Mouse (Mus musculus) thymus, adult 2 months (tissue): Measurements from ENCODE around the gene Gm20388. TPM values are rescaled to one million over a fixed set of nuclear protein-coding genes. Genes with fewer than 3 reads are reported as not detected.
A peak's percentile ranks its signal among the peaks of the same experiment; 100 is the strongest.
"Not testable (repeated sequence)": the region's sequence is repeated elsewhere in the genome, so short reads cannot be mapped to it uniquely, and the experiment has no call there.

Experiments used
- DNase-seq: peaks from one replicate; pipeline ENCODE4 v3.0.0; 2021
- H3K27ac ChIP-seq: fragments of 200-500 bp; 2 replicates; pipeline ENCODE4 v1.5.1; 2012; ENCODE audit warnings: low read length, control low read depth; ENCODE audit not compliant: control insufficient read depth, insufficient read depth
- H3K27me3 ChIP-seq: fragments of 200-500 bp; 2 replicates; pipeline ENCODE4 v1.6.1; 2012; ENCODE audit warnings: mild to moderate bottlenecking, low read length, moderate library complexity, mixed read lengths; ENCODE audit not compliant: control insufficient read depth, insufficient read depth
- H3K36me3 ChIP-seq: fragments of 200-500 bp; 2 replicates; pipeline ENCODE4 v1.6.1; 2012; ENCODE audit warnings: mild to moderate bottlenecking, low read length, moderate library complexity; ENCODE audit not compliant: control insufficient read depth, insufficient read depth
- H3K4me1 ChIP-seq: fragments of 200-500 bp; replicated peaks from 2 replicates; pipeline ENCODE4 v1.6.1; 2012; ENCODE audit warnings: low read length; ENCODE audit not compliant: control insufficient read depth, insufficient read depth
- H3K4me3 ChIP-seq: fragments of 200-500 bp; 2 replicates; pipeline ENCODE4 v1.5.1; 2012; ENCODE audit warnings: mild to moderate bottlenecking, low read length, control low read depth, moderate library complexity; ENCODE audit not compliant: control insufficient read depth, insufficient read depth
- CTCF ChIP-seq: fragments of 200-500 bp; IDR thresholded peaks from 2 replicates; pipeline ENCODE4 v1.5.1; 2012; ENCODE audit warnings: mild to moderate bottlenecking, control low read depth, low read length, moderate library complexity, borderline replicate concordance; ENCODE audit not compliant: control insufficient read depth, poor library complexity, insufficient read depth; ENCODE audit errors: extremely low read depth
- POLR2A ChIP-seq: fragments of 200-500 bp; IDR thresholded peaks from 2 replicates; pipeline ENCODE4 v1.6.1; 2012; ENCODE audit warnings: mild to moderate bottlenecking, low read length, control low read depth, moderate library complexity; ENCODE audit not compliant: control insufficient read depth, poor library complexity, insufficient read depth; ENCODE audit errors: extremely low read depth
- WGBS: fragments of 180-500 bp; shearing (Covaris S2); methylation state at CpG from one replicate; pipeline ENCODE4 v1.1.7; 2018; 5-methylcytosine and 5-hydroxymethylcytosine counted together
- polyA plus RNA-seq: library from polyadenylated mRNA; depleted of rRNA; stranded (reverse); fragments of >200 nt; gene quantifications from 2 replicates; pipeline ENCODE4 v1.2.3, GENCODE M21; 2012

The Gm20388 gene
- polyA plus RNA-seq, 1 experiment, result 103 TPM

GRCm38 (mm10) chr8:121591178-121592066 is 1680.8 kb downstream of the Gm20388 start:
- DNase-seq, result peak; percentile 64
- H3K4me1 ChIP-seq, result peaks cover 10% of the 10 kb centered on the region
- peak overlapping the region; percentile 45; the same call in 1 of the 2 replicates for H3K27ac ChIP-seq
- no peaks in the 10 kb centered on the region for H3K27me3 ChIP-seq
- peaks cover 10% of the 10 kb centered on the region for H3K36me3 ChIP-seq
- peak; percentile 28; the same call in 1 of the 2 replicates for TF ChIP-seq CTCF
- no peak for TF ChIP-seq POLR2A
- peak overlapping the region; percentile 68 for H3K4me3 ChIP-seq
- 21% methylated on average over 20 of the region's 20 CpGs for WGBS

- H3K27ac ChIP-seq, result no peak overlapping the region
- H3K4me3 ChIP-seq, result no peak overlapping the region
- no peak for DNase-seq
- no peak for TF ChIP-seq CTCF
- TF ChIP-seq POLR2A, result no peak
- WGBS, result 97% methylated on average over 5 of the region's 5 CpGs
- H3K4me1 ChIP-seq, result peaks cover 10% of the 10 kb centered on the region
- H3K27me3 ChIP-seq, result no peaks in the 10 kb centered on the region
- H3K36me3 ChIP-seq, result peaks cover 21% of the 10 kb centered on the region
Measured at GRCm38 (mm10) chr8:121593293-121593692, 1682.7 kb downstream of the Gm20388 start.

DNA sequence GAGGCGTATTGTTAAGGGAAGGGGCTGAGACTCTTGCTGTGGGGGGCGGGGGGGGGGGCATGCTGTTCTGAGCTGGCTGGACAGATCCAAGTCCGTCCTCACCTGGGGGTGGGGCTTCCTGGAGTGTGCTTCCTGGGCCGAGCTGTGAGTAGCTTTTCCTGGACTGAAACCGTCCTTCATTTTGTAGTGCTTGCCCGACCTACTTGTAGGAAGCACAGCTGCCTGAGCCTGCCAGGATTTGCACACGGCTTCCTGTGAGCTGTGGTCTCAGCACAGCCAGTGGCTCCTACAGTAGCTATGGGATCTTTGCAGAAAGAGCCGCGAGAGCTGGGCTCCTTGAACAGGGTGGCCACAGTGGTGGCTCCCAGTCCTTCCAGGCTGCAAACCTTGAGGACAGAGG is 1683.3 kb downstream of the Gm20388 start:
- no peaks in the 10 kb centered on the region for H3K27me3 ChIP-seq
- no peak for TF ChIP-seq POLR2A
- no peak for TF ChIP-seq CTCF
- no peak overlapping the region for H3K4me3 ChIP-seq
- DNase-seq, result no peak
- 89% methylated on average over 9 of the region's 9 CpGs for WGBS
- peaks cover 10% of the 10 kb centered on the region for H3K4me1 ChIP-seq
- no peak overlapping the region for H3K27ac ChIP-seq
- peaks cover 21% of the 10 kb centered on the region for H3K36me3 ChIP-seq

GRCm38 (mm10) chr8:121597492-121597891 is 1686.9 kb downstream of the Gm20388 start:
- not testable (repeated sequence) for H3K4me1 ChIP-seq, H3K4me3 ChIP-seq, H3K27me3 ChIP-seq, H3K27ac ChIP-seq, DNase-seq
- WGBS, result 79% methylated on average over 2 of the region's 2 CpGs
- peaks cover 26% of the 10 kb centered on the region for H3K36me3 ChIP-seq

DNA sequence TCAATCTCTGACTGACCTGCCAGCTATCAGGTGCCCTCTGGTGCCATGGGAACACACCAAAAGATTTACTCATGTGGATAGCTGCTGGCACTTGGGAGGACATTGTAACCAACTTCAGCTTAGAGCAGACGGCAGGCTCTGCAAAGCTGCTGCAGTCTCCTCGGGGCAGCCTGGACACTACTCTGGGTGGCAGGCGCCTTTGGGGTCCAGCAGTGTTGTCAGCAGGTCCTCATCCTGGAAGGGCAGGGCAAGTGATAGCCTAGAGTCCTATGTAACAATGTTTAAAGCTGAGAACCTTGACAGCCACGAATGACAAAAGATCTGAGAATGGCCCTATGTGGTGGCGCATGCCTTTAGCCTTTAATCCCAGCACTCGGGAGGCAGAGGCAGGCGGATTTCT is 1687.5 kb downstream of the Gm20388 start:
- WGBS, result 97% methylated on average over 7 of the region's 7 CpGs
- TF ChIP-seq POLR2A (no peak), CTCF (no peak)
- H3K27ac ChIP-seq, result no peak overlapping the region
- H3K4me1 ChIP-seq, result no peaks in the 10 kb centered on the region
- H3K36me3 ChIP-seq, result peaks cover 26% of the 10 kb centered on the region
- no peak for DNase-seq
- no peak overlapping the region for H3K4me3 ChIP-seq
- no peaks in the 10 kb centered on the region for H3K27me3 ChIP-seq

GRCm38 (mm10) chr8:121598892-121599291 is 1688.3 kb downstream of the Gm20388 start:
- H3K27me3 ChIP-seq, result no peaks in the 10 kb centered on the region
- H3K4me1 ChIP-seq, result no peaks in the 10 kb centered on the region
- H3K27ac ChIP-seq, result no peak overlapping the region
- WGBS, result 18% methylated on average over 7 of the region's 7 CpGs
- H3K36me3 ChIP-seq, result peaks cover 26% of the 10 kb centered on the region
- peak; percentile 79 for DNase-seq
- H3K4me3 ChIP-seq, result no peak overlapping the region
- TF ChIP-seq CTCF (peak; percentile 84), POLR2A (no peak)
